Mouse (Mus musculus): ENCODE measurements at regions not wholly inside any gene's neighbourhood (a gene's known extent, or its start where the extent isn't known, plus 50 kb on each side); places are given as distances from the start of the nearest gene placed in this dataset.

DNA sequence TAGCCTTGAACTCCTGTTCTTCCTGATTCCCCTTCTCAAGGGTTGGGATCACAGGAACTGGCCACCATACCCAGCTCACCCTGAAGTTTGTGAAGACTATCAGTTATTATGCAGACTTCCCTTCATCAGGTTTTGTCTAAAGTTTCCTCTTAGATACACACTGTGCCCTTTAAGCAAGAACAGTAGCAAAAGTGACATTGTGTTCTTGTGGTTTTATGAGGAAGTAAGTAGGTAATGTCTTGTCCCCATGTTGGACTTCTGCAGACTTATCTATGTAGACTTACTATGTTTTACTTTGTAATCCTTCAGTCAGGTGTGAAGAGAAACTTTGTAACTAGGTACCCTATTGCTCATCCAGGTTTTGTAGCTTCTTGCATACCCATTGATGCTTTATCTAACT, 51.5 kb upstream of the Btg1 start:
- no peak for DNase-seq (ENCODE audit: low read depth, low spot score)
